Mouse (Mus musculus) left cerebral cortex, postnatal 25 days (tissue): ENCODE measurements around the gene Tecpr1. TPM values are rescaled to one million over a fixed set of nuclear protein-coding genes. Genes with fewer than 3 reads are reported as not detected.

Experiments used
- DNase-seq, 2 experiments: peaks; one replicate each; pipeline ENCODE4 v3.0.0; 2022; ENCODE audit warnings: low spot score in 2 of 2, mixed read lengths in 1 of 2
- intact Hi-C: fragments of 180-260 bp; cut with DNase I; formaldehyde crosslinking; loops from one replicate; pipeline ENCODE4 v1.15.1; 2025
- total RNA-seq, 2 experiments: library from RNA; stranded (reverse); gene quantifications; 2 replicates each; pipeline ENCODE4 v1.2.3; 2021

Gene Tecpr1
- total RNA-seq, 2 experiments from 2014 or later: 86.6 to 87.7 TPM

DNA sequence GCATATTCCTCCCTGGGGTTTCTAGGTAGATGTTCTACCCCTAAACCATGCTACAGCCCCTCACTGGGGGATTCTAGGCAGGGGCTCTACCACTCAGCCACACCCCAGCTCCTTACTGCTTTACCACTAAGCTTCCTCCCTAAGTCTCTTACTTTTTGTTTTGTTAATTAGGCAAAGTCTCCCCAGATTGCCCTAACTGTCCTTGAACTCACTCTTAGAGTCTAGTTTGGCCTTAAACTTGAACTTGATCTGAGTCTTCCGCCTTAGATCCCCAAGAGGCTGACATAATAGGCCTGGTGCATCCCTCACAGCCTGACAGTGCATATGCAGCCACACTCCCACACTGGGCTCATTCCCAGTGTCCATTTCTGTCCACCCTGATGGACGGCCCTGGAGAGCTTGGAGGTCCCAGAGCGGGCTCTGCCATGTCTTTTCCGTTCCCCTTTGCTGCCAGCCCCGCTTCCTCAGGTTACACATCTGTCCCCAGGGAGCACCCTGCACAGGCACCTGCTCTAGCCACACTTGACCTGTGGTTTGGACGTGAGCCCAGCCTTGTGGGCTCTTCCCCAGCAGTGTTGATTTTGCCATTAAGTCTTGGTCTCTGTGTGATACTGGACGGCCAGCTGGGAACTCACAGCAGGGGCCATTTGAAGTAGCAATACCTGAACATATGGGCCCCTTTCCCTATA is 39.6 kb downstream of the Tecpr1 start:
- intact Hi-C loops: no loop called here
- no peak for DNase-seq

DNA sequence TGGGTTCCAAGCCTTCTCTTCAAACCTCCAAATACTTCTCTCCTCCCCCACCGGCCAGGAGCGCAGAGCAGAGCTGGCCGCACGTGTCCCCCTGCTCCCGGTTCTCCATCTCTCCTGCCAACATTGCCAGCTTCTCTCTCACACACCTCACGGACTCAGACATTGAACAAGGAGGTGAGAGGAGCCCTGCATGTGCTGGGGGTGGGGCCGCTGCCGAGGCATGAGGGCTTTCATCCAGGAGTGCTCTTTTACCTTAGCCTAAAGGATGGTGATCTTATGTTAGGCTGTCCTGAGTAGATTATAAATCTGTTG is 40.2 kb downstream of the Tecpr1 start:
- no peak for DNase-seq
- intact Hi-C loops: no loop called here

DNA sequence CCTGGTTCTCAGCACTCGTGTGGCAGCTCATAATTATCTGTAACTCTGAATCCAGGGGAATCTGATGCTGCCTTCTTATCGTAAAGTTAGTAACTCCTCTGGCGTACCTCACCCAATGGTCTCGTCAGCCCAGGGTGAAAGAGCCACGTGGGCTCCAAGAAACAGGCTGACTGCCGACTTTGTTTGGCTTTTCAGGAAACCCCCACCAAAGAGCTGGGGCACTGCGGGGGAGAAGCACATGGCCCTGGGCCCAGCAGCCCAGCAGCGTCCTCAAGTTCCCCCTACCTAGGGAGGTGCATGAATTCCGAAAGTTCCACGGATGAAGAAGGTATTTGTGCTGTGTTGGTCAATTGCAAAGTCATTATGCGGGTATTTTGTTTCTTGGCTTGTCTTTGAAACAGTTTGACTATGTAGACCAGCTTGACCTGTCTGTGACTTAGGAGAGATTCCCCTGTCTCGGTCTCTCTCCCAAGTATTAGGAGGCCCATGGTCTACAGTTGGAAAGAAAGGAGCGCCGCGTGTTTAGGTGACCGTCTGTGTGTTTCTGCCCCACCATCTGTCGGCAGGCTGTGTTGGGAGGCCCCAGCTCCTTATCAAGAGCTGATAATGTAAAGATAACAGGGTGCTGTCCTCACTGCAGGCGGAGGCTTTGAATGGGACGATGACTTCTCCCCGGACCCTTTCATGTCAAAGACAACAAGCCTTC is 40.7 kb downstream of the Tecpr1 start:
- intact Hi-C loops: no loop called here
- no peak for DNase-seq

DNA sequence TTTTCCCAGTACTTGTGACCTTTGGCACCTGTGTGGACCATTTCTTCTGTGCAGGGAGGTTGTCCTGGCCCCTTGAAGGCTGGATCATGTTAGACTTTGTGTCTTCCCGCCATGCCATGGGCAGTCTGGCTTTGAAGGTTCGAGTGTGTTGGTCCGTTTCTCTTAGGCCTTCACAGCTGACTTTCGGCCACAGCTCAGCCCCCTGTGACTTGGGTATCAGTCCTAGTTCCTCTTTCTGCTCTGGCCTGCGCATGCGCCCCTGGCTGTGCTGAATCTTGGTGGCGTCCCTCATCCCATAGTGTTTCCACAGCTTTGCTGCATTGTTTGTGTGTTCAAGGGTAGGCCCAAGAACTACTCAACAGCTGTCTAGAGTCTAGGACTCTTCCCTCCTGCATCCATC is 42.2 kb downstream of the Tecpr1 start:
- no peak for DNase-seq
- intact Hi-C loops: no loop called here

DNA sequence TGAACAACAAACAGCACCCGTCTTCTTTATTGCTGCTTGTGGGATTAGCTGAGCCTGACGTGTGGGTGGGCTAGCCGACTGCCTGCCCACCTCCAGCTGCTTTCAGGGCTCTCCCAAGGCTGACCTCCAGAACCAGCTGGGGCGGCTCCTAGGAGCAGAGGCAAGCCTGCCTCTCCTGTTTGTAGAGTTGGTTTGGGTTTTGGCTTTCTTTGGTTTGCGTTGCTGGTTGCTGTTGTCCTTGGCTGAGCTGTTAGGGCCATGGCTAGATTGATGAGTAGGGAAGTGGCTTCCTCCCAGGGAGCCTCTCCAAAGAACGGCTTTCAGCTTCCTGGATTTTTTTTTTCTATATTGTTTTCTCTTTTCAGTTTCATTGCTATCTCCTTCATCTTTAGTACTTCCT is 45.2 kb downstream of the Tecpr1 start:
- intact Hi-C loops: no loop called here

DNA sequence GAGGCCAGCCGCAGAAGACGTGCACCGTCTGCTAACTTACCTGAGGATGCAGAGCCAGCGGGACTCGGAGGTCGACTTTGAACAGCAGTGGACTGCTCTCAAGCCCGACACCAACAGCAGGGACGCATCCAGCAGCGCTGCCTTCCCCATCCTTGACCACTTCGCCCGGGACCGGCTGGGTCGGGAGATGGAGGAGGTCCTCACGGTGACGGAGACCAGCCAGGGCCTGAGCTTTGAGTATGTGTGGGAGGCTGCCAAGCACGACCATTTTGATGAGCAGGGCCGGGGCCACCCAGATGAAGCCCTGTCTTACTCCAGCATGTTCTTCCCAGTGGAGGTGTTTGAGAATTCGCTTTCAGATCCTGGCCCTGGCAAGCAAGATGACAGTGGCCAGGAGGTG is 49.8 kb downstream of the Tecpr1 start:
- no peak for DNase-seq
- intact Hi-C loops: no loop called here

More for the DNA sequence above, 45.2 kb downstream of the Tecpr1 start:
- DNase-seq: no peak

DNA sequence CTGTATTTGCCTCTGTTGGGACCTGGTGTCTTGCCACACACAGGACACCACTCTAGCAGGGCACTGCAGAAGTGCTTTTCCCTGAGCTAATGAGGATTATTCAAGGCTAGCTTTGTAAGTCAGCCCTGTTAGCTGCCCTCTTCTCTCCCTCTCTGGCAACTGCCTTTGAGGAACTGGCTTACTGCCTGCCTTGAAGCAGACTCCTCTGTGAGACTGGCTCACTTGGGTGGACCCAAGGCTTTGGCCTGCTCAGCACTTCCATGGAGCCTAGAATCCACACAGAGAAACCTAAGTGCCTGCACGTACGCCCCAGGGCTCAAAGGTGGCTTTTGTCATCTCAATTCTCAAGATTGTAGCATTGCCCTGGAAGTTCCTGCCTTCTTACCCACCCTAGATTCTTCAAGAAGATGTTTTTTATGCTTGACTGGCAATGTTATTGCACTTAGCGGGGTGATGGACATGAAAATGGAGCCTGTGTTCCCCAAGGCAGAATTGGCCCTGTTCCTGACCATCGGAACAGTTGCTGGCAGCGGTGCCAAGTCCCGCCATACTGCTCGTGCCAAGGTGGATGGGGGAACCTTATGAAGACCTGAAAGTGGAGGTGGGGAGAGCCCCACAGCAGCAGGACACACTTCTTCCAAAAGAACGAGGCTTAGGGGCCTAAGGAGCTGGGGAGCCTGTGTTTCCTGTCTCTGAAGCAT is 54.0 kb downstream of the Tecpr1 start:
- peak in 1 of 2 experiments; percentile 46 for DNase-seq
- intact Hi-C loops: no loop called here

DNA sequence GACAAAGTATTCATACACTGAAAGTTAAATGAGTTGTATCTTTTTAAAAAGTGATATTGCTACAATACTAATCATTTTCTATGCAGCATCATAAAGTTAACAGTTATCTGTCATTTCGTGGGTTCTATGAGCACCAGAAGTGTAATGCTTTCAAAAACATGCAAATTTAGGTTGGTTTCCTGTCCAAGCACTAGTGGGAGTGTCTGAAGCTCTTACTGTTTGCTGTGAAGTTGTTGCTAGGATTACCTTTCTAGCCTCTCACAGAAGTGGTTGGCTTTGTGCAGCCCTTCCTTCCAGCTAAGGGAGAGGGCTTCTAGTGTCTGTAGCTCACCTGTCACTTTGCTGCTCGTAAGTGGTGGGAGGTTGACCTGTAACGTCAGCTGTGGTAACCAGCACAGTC is 57.7 kb downstream of the Tecpr1 start:
- intact Hi-C loops: no loop called here
- no peak for DNase-seq

DNA sequence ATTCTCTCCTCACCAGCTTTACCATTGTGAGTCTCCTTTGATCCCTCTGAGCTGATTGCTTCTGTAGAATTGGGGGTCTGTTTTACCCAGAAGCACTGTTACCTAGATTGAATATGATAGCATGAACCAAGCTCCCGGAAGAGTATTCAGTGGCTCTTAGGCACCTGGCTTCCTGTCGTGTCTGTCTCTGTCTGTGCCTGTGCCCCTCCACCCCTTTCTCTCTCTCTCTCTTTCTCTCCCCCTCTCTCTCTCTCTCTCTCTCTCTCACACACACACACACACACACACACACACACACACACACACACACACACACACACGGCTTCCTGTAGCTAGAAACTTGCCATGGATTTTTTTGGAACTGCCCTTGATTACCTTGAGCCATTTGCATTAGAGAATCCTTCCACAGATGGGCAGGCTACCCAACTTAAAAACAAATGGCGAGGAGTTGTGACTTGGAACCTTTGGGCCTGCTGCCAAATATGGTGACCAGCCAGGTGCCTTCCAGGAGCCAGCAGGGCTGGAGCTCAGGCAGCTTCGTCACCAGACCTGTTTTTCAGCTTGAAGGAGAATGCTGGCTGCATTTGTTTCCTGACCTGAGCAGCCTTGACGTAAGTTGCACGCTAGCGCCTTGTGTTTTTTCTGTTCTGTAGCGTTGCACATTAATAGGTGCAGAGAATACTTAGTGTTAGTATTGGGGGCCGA is 60.5 kb downstream of the Tecpr1 start:
- DNase-seq: no peak
- intact Hi-C loops: no loop called here

DNA sequence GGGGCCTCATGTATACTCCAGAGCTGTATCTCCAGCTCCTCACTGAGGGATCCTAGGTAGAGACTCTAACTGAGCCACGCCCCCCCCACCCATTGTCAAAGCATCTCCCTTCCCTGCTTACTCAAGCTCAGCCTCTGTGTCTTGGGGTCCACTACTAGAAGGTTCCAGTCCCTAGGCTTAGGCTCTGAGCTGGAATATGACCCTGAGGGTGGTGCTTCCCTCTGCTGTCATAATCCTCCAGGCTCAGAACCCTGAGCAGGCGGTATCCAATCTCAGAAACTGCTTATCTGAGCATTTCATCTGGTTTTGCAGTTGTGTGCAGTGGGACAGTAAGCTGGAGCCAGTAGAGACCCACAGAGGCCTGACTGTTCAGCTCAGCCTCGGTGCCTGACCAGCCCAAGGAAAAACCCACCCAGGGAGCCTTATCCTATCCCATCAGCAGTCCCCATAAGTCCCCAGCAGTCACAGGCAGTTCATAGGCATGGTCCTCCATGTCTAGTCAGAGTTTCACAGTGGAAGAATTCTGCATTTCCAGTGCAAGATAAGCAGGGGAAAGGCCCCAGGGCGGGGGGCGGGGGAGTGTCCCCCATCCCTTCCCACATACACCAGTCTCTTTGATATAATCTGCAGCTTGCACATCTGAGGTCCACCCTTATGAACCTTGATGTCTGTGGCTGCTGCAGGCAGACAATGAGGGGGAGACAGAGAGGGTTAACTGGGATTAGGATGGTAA is 61.2 kb downstream of the Tecpr1 start:
- intact Hi-C loops: no loop called here
- DNase-seq: no peak

DNA sequence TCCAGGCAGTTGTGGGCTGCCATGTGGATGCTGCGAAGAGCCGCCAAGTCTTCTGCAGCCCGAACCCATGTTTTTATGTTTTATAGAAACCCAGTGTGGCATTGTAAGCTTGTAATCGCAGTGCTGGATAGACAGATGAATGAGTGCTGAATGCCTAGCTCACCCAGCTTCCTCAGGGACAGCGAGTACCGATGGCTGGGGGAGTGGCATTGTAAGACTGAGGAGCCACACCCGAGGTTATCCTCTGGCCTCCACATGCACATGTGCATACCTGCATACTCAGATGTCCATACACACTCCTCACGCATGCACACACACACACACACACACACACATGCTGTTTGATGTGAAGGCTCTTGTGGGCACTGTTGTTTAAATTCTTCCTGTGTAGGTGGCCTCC is 64.3 kb downstream of the Tecpr1 start:
- peak in 1 of 2 experiments; percentile 63 for DNase-seq
- intact Hi-C loops: no loop called here

DNA sequence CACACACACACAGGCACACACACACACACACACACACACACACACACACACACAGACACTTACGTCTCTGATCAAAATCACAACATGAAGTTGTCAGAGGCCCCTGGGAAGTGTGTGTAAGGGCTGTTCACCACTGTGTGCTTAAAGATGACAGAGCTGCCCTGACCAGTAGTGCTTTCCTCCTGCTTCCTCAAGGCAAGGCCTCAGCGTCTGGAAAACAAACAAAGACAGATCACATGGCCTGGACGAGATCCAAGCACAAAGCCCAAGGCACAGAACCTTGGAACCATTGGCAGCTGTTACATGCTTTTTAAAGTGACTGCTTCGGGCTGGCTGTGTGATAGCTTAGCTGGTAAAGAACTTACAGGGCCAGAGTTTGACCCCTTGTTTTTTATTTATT is 64.8 kb downstream of the Tecpr1 start:
- peak; percentile 53 to 57 for DNase-seq
- intact Hi-C loops: no loop called here

DNA sequence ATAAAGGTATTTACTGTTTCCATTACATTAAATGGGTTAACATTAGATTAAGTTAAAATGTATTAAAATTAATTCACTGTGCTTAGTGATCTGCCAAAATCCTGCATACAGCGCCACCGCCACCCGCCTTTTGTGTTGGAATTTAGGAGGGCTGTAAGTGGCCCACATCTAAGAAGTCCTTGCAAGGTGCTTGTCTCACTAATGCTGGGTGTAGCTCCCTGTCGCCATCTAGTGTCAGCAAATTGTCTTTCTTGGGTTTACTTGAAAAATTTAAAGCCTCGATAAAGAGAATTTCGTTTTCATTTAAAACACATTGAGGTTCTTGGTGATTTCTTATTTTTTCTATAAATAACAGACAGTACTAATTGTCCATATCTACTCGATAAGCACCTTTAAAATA is 68.9 kb downstream of the Tecpr1 start:
- intact Hi-C loops: loop anchor here (1.0 kb wide), 1 partner anchor 114 kb away; no protein-coding TSS in a partner anchor
- peak; percentile 76 to 87 for DNase-seq

DNA sequence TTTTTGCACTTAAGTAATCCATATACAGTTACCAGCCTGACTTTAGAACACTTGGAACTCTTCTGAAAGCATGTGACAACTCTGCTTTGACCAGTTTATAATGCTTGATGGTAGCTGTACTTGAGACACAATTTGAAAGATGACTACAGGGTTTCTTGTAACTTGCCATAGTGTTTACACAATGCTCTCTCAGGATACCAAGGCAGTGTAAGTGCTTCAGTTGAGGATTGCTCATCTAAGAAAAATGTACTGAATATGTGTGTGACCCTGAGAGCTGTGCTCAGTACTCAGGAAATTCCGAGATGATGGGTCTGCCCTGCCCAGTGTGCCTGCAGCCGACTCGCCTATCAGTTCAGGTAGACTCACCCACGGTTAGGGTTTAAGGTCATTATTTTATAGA is 72.1 kb downstream of the Tecpr1 start:
- DNase-seq: no peak
- intact Hi-C loops: no loop called here

DNA sequence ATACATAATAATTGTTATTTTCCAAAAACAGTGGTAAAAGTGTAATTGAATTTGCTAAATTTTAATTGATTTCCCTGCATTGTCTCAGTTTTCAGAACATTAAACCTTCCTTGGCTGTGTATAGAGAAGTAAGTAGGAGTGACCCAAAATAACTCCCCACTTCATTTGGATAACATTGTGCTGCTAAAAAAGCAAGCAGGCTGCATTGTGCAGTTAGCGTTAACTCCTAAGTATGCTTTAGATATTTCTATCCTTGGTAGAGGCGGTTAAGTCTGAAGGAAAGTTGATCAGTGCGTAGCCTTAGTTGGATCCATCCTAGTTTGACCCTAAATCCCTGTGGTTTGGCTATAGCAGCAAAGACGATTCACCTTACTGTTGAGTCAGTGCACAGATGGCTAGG is 73.9 kb downstream of the Tecpr1 start:
- intact Hi-C loops: no loop called here
- DNase-seq: peak in 1 of 2 experiments; percentile 60

DNA sequence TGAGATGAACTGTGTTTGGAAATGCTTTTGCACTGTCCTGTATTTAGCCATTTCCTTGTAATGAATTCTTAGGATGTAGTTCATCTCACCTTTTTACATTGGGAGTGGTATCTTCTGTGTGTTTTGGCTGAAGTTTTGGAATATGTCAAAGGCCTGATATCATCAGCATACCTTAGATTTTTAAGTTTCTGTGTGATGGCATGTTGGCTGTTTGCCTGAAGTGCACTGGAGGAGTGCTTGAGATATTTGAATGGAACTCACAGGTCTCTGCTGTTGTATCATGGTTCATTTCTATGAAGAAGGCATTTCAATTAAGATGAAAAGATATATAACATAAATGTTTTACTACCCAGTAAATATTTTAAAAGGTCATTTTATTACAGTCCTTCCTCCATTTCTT is 76.5 kb downstream of the Tecpr1 start:
- intact Hi-C loops: no loop called here
- DNase-seq: no peak
